Mouse (Mus musculus) kidney, postnatal 0 days (tissue): ENCODE results near the gene Fam136a. TPM values are rescaled to one million over a fixed set of nuclear protein-coding genes. Genes with fewer than 3 reads are reported as not detected.

ENCODE experiments used
- ATAC-seq: fragments of 200-750 bp; cut with Nextera tagmentation; replicated peaks from 2 replicates; pipeline ENCODE4 v1.8.0; 2017; ENCODE audit warnings: low read depth, moderate number of reproducible peaks, moderate TSS enrichment, moderate library complexity; ENCODE audit not compliant: low FRiP score
- DNase-seq: peaks from one replicate; pipeline ENCODE4 v3.0.0-alpha.2; 2016; ENCODE audit warnings: low spot score
- H3K27ac ChIP-seq: fragments of 300-500 bp; sonication (generic); 2 replicates; pipeline ENCODE4 v1.5.1; 2014; ENCODE audit warnings: mild to moderate bottlenecking
- H3K27me3 ChIP-seq: fragments of 300-500 bp; sonication (generic); 2 replicates; pipeline ENCODE4 v1.6.1; 2014; ENCODE audit warnings: low read length, mixed read lengths; ENCODE audit not compliant: insufficient read depth
- H3K36me3 ChIP-seq: fragments of 300-500 bp; sonication (generic); 2 replicates; pipeline ENCODE4 v1.6.1; 2014; ENCODE audit warnings: low read length, mixed read lengths; ENCODE audit not compliant: insufficient read depth
- H3K4me1 ChIP-seq: fragments of 300-500 bp; sonication (generic); replicated peaks from 2 replicates; pipeline ENCODE4 v1.6.1; 2014; ENCODE audit warnings: antibody characterized with exemption, low read length, mixed read lengths; ENCODE audit not compliant: insufficient read depth
- H3K4me2 ChIP-seq: fragments of 300-500 bp; sonication (generic); 2 replicates; pipeline ENCODE4 v1.6.1; 2014; ENCODE audit warnings: mild to moderate bottlenecking, low read length, moderate library complexity, mixed read lengths
- H3K4me3 ChIP-seq: fragments of 300-500 bp; sonication (generic); replicated peaks from 2 replicates; pipeline ENCODE4 v1.5.1; 2014; ENCODE audit warnings: low read depth, low read length
- H3K9ac ChIP-seq: fragments of 300-500 bp; sonication (generic); 2 replicates; pipeline ENCODE4 v1.6.1; 2014; ENCODE audit warnings: low read depth, low read length
- H3K9me3 ChIP-seq: fragments of 300-500 bp; sonication (generic); replicated peaks from 2 replicates; pipeline ENCODE4 v1.6.1; 2016; ENCODE audit warnings: low read length, inconsistent platforms, mixed read lengths
- CTCF ChIP-seq: IDR thresholded peaks from 2 replicates; pipeline ENCODE4 v1.5.1; 2016; ENCODE audit warnings: antibody characterized with exemption, low read depth, mild to moderate bottlenecking, moderate library complexity
- WGBS: fragments of 180-500 bp; shearing (Covaris S2); extraction: QIAGEN DNeasy Blood & Tissue Kit; methylation state at CpG from one replicate; pipeline ENCODE4 v1.1.7; 2014; 5-methylcytosine and 5-hydroxymethylcytosine counted together
- polyA plus RNA-seq: library from polyadenylated mRNA; unstranded; fragments of >200 nt; fragmentation: Nextera tagmentation; extraction: Ambion mirVana; gene quantifications from 2 replicates; pipeline ENCODE4 v1.2.1, GENCODE M21; 2015

The Fam136a gene
- polyA plus RNA-seq, 1 experiment from 2014 or later, result 100 TPM

DNA sequence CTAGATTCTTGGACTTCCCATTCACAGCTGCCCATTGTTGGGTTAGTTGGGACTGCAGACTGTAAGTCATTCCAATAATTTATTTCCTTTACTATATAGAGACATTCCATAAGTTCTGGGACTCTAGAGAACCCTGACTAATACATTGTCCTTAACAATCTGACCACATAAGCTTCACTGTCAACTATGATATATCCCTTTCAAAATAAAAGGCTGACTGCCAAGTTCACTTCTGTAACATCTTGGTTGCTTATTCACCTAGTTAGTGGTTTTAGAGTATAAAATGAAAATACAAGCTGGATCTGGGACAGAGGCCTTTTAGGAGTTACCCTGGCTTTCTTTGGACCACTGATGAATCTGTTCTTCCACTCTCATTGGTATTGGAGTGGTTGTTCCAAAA lies 17.1 kb downstream of the Fam136a start:
- no peak overlapping the region for H3K4me2 ChIP-seq
- no peaks in the 10 kb centered on the region for H3K27me3 ChIP-seq
- no peak for ATAC-seq
- peaks cover 14% of the 10 kb centered on the region; the same call in 1 of the 2 replicates for H3K36me3 ChIP-seq
- no peaks in the 10 kb centered on the region for H3K4me1 ChIP-seq
- no peak for DNase-seq
- no peak overlapping the region for H3K4me3 ChIP-seq
- H3K9ac ChIP-seq, result no peak overlapping the region
- TF ChIP-seq CTCF, result no peak
- no peak overlapping the region for H3K27ac ChIP-seq
- no peaks in the 10 kb centered on the region for H3K9me3 ChIP-seq

DNA sequence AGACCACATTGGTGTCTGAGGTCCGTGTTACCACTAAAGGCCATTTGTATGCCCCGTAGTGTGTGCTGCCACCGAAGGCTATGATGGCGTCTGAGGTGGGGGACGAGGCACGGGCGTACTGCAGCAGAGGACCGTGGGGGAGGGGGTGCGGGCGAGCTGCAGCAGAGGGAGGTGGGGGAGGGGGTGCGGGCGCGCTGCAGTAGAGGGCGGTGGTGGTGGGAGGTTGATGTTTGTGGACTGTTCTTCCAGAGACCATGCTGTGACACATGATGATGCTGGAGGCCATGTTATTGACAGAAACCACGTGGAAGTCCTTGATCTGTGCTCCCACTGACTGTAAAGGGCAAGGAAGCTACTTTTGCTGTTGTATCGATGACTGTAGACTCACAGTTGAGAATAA lies 17.9 kb downstream of the Fam136a start:
- no peaks in the 10 kb centered on the region for H3K27me3 ChIP-seq
- H3K4me2 ChIP-seq, result no peak overlapping the region
- TF ChIP-seq CTCF, result no peak
- H3K9me3 ChIP-seq, result no peaks in the 10 kb centered on the region
- 47% methylated on average over 16 of the region's 16 CpGs for WGBS
- peaks cover 14% of the 10 kb centered on the region for H3K36me3 ChIP-seq
- H3K4me1 ChIP-seq, result no peaks in the 10 kb centered on the region
- ATAC-seq (no peak), DNase-seq (no peak)
- no peak overlapping the region for H3K27ac ChIP-seq
- H3K9ac ChIP-seq, result no peak overlapping the region
- no peak overlapping the region for H3K4me3 ChIP-seq

- Histone ChIP-seq H3K27me3 (no peaks in the 10 kb centered on the region), H3K4me3 (no peak overlapping the region), H3K36me3 (peaks cover 20% of the 10 kb centered on the region; the same call in 1 of the 2 replicates), H3K4me2 (no peak overlapping the region), H3K9ac (no peak overlapping the region), H3K27ac (no peak overlapping the region), H3K9me3 (no peaks in the 10 kb centered on the region), H3K4me1 (no peaks in the 10 kb centered on the region)
- no peak for DNase-seq
- 68% methylated on average over 4 of the region's 4 CpGs for WGBS
- no peak for TF ChIP-seq CTCF
- ATAC-seq, result no peak
Observed at GRCm38 (mm10) chr6:86384692-86385091, 19.2 kb downstream of the Fam136a start.

- H3K36me3 ChIP-seq, result peaks cover 28% of the 10 kb centered on the region; the same call in 1 of the 2 replicates
- ATAC-seq (no peak), DNase-seq (no peak)
- H3K9me3 ChIP-seq, result no peaks in the 10 kb centered on the region
- no peak overlapping the region for H3K4me3 ChIP-seq
- no peak for TF ChIP-seq CTCF
- 81% methylated on average over 5 of the region's 5 CpGs for WGBS
- no peaks in the 10 kb centered on the region for H3K4me1 ChIP-seq
- no peak overlapping the region for H3K4me2 ChIP-seq
- no peaks in the 10 kb centered on the region for H3K27me3 ChIP-seq
- no peak overlapping the region for H3K27ac ChIP-seq
- no peak overlapping the region for H3K9ac ChIP-seq
Observed at GRCm38 (mm10) chr6:86385362-86386104, 20.1 kb downstream of the Fam136a start.

GRCm38 (mm10) chr6:86387313-86387712 lies 21.9 kb downstream of the Fam136a start:
- H3K4me3 ChIP-seq, result no peak overlapping the region
- no peaks in the 10 kb centered on the region for H3K9me3 ChIP-seq
- H3K27ac ChIP-seq, result peak overlapping the region; percentile 73
- DNase-seq (peak; percentile 85), ATAC-seq (peak; percentile 88)
- no peak for TF ChIP-seq CTCF
- no peak overlapping the region for H3K9ac ChIP-seq
- H3K27me3 ChIP-seq, result no peaks in the 10 kb centered on the region
- 36% methylated on average over 12 of the region's 12 CpGs for WGBS
- H3K36me3 ChIP-seq, result peaks cover 46% of the 10 kb centered on the region; the same call in 1 of the 2 replicates
- no peaks in the 10 kb centered on the region for H3K4me1 ChIP-seq
- H3K4me2 ChIP-seq, result peak overlapping the region; percentile 18; the same call in 1 of the 2 replicates

- H3K9ac ChIP-seq, result no peak overlapping the region
- no peaks in the 10 kb centered on the region for H3K9me3 ChIP-seq
- no peaks in the 10 kb centered on the region for H3K4me1 ChIP-seq
- H3K36me3 ChIP-seq, result peaks cover 48% of the 10 kb centered on the region; the same call in 1 of the 2 replicates
- H3K4me2 ChIP-seq, result no peak overlapping the region
- 73% methylated on average over 18 of the region's 18 CpGs for WGBS
- DNase-seq, result no peak
- no peak overlapping the region for H3K4me3 ChIP-seq
- no peak for ATAC-seq
- TF ChIP-seq CTCF, result no peak
- peak overlapping the region; percentile 73 for H3K27ac ChIP-seq
- no peaks in the 10 kb centered on the region for H3K27me3 ChIP-seq
Observed at GRCm38 (mm10) chr6:86388461-86388860, 23.0 kb downstream of the Fam136a start.

DNA sequence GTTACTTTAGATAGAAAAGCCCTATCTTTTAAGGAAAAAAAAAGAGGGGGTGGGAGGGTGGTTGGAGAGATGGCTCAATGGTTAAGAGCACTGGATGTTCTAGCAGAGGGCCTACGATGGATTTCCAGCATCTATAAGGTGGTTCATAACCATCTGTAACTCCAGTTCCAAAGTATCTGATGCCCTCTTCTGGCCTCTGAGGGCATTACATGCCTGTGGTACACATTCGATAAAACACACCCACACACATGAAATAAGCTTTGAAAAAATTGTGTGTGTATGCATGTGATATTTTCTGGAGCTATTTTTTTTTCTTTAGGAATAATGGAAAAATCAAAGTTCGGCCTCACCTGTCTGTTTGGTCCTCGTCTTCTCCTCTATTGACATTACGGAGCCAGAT lies 25.9 kb downstream of the Fam136a start:
- Histone ChIP-seq H3K27me3 (no peaks in the 10 kb centered on the region), H3K9me3 (no peaks in the 10 kb centered on the region), H3K4me1 (peaks cover 11% of the 10 kb centered on the region; the same call in 1 of the 2 replicates), H3K4me3 (no peak overlapping the region), H3K9ac (no peak overlapping the region), H3K4me2 (no peak overlapping the region), H3K36me3 (peaks cover 45% of the 10 kb centered on the region; the same call in 1 of the 2 replicates), H3K27ac (no peak overlapping the region)
- no peak for DNase-seq
- TF ChIP-seq CTCF, result peak; percentile 46; the same call in 1 of the 2 replicates
- WGBS, result 96% methylated on average over 5 of the region's 5 CpGs
- ATAC-seq, result no peak
